Mouse (Mus musculus): ENCODE measurements around the gene Prrc2a. TPM values are rescaled to one million over a fixed set of nuclear protein-coding genes. Genes with fewer than 3 reads are reported as not detected.

Gene Prrc2a
- polyA plus RNA-seq, 1 experiment, result 1,478 TPM

DNA sequence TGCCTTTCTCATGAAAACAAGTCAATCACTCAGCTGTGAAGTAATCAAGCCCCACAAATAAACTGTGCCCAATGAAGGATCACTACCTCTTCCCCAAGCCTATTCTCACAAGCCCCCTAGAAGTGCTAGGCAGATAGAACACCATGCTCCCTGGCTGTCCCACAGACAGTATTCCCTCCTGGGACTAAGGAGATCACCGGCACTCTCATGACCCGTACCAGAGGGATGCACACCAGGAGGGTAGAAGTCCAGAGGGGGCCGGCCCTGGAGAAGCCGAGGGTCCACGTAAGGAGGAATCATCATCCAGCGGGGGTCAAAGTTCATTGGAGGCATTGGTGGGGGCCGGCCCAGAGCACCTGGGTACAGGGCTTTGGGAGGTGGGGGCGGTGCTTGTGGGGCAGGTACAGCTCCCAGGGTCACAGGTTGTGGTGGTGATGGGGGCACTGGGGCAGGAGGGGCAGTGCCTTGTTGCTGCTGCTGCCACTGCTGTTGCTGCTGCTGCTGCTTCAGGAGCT, 7.0 kb downstream of the Prrc2a start:
- no peak for TF ChIP-seq GATA1 (IDR thresholded peaks at IDR 0.05; ENCODE audit: low read length)

DNA sequence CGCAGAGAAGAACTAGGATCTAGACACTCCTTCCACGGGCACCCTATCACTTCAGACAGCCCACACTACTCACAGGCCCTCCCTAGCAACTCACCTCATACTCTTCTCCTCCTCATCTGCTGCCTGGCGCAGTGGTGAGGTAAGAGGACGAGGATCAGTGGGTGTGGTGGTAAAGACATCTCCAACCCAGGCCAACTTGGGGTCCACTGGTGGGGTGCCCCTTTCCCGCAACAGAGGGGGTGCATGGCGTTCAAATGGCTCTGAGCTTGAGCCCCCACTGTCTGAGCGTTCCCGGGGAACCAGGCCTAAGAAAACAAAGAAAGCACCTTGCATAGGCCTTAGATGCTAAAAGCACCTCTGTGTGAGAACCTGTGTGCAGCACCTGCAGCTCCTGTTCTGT, 7.4 kb downstream of the Prrc2a start:
- TF ChIP-seq GATA1 (IDR thresholded peaks at IDR 0.05; ENCODE audit: low read length), result no peak

DNA sequence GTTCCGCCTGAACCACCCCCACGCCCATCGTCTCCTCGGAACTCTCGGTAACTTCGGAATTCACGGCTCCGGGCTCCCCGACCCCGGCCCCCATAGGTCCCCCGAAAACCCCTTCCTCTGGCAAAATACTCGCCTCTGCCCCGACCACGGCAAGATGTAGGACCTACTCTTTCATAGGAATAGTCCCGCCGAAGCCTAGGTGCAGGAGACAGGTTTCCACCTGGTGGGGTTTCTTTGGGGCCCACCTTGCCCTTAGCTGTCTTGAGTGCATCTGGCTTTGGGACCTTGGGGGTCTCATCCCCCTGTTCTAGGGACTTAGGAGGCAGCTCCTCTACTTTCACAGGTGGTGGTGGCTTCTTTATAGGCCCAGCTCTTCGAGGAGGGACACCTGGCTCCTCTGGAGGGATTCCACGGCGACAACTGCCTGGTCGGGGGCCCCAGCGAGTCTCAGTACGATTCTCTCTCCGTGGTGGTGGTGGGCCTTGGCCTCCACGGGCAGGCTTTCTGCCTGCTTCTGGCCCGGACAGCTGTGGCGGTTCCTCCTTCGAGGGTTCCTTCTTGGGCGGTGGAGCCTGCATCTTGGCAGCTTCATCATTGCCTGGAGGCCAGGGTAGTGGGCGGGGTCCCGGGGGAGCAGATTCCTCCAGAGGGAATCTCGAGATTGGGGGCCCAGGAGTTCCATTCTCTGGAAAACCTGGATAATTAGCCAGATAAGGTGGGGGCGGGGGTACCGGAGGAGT, 8.1 kb downstream of the Prrc2a start:
- TF ChIP-seq GATA1 (IDR thresholded peaks at IDR 0.05; ENCODE audit: low read length), result no peak

DNA sequence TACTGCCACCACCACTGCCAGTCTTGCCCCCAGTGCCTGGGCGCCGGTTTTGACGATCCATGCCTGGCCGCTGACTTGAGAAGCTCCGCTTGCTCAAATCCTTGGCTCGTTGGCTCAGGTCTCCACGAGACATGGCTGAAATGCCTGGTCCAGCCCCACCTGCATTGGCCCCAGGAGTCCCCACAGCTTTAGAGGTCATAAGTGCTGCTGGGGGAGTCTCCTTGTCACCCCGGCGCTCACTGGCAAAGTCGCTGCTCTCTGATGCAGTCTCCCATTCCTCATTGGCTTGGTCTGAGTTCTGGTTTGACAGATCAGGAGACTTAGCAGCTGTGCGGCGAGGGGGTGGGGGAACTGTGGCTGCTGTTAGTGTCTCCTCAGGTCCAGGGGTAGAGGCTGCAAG, 9.2 kb downstream of the Prrc2a start:
- TF ChIP-seq GATA1 (IDR thresholded peaks at IDR 0.05; ENCODE audit: low read length), result no peak

GRCm38 (mm10) chr17:35154616-35155015, 10.1 kb downstream of the Prrc2a start:
- no peak for TF ChIP-seq GATA1 (IDR thresholded peaks at IDR 0.05; ENCODE audit: low read length)

GRCm38 (mm10) chr17:35153931-35154330, 10.8 kb downstream of the Prrc2a start:
- TF ChIP-seq GATA1 (IDR thresholded peaks at IDR 0.05; ENCODE audit: low read length), result no peak

GRCm38 (mm10) chr17:35153077-35153476, 11.6 kb downstream of the Prrc2a start:
- no peak for TF ChIP-seq GATA1 (IDR thresholded peaks at IDR 0.05; ENCODE audit: low read length)

GRCm38 (mm10) chr17:35152121-35152520, 12.6 kb downstream of the Prrc2a start:
- TF ChIP-seq GATA1 (IDR thresholded peaks at IDR 0.05; ENCODE audit: low read length), result no peak

DNA sequence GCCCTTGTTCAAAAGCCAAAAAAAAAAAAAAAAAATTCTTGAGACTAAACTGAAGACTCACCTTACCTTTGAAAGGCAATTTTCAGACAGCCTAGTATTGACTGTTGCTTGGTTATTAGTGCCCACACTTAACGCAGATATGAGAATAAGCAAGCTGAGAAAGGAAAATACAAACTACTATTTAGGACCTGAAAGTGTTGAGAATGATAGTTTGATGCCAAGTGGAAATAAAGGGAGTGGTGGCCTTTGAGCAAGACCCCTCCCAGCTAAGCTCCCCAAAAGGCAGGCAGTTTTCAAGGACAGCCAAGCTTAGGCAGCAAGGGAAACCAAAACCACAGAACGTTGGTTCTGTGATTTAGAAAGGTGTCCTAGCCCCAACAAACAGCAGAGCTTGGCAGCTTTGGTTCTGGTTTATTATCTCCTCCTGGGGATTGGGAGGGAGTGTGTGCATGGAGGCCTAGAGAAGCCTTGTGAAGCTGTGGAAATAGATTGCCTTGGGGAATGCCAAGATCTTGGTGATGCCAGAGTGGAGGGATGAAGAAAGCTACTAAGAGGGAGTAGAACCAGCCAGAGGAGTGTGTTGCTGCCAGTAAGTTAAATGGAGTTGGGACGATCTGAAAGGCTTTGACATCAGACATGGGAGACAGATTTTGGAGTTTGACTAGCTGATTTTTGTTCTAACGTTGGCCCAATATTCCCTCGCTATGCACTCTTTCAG, 16.6 kb downstream of the Prrc2a start:
- TF ChIP-seq GATA1 (IDR thresholded peaks at IDR 0.05; ENCODE audit: low read length), result no peak

DNA sequence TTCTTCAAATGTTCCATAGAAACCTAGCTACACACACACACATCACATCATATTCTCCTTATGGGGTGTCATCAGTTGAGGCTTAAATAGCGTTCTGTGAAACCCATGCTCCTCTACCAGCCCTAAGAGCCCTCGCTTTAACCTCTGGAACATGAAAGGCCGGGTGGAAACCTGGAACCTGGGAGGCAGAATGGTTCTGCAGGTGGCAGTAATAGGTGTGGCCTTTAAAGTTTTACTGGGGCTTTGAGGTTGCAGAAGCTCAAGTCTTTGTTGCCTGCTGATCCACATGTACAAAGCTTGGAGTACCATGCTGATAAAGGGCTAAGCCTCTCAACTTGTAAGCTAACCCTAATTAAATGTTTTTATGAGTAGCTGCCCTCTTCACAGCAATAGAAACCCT, 17.3 kb downstream of the Prrc2a start:
- TF ChIP-seq GATA1 (IDR thresholded peaks at IDR 0.05; ENCODE audit: low read length), result no peak

DNA sequence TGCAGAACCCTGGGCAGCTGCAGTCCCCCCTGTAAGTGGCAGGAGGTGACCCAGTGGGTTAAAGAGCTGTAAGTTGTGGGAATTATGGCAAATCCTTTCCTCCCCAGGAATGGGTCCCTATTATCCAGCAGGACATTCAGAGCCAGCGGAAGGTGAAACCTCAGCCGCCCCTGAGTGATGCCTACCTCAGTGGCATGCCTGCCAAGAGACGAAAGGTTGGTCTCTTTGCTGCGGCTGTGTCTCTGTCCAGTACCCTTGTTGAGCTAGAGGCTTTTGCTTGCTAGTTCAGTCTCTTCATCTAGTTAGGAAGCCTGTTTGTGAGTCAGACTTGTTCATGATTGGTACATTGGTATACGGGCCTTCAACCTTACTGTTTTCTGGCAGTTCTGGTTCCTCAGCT, 18.6 kb downstream of the Prrc2a start:
- no peak for TF ChIP-seq GATA1 (IDR thresholded peaks at IDR 0.05; ENCODE audit: low read length)

DNA sequence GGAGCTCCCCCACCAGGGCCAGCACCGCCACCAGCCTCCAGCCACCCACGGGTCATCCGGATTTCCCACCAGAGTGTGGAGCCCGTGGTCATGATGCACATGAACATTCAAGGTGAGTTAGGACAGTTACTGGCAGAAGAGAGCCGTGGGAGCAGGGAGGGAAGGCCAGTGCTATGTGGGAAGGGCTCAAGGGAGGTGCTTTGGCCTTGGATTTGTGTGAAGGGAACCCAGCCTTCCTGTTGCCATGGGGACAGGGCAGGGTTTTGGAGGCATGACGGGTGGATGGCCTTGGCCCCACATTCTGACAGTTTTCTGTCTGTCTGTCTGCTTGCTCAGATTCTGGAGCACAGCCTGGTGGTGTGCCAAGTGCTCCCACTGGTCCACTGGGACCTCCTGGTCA, 22.7 kb downstream of the Prrc2a start:
- TF ChIP-seq GATA1 (IDR thresholded peaks at IDR 0.05; ENCODE audit: low read length), result no peak

GRCm38 (mm10) chr17:35140490-35140996, 24.2 kb downstream of the Prrc2a start:
- no peak for TF ChIP-seq GATA1 (IDR thresholded peaks at IDR 0.05; ENCODE audit: low read length)

- no peak for TF ChIP-seq GATA1 (IDR thresholded peaks at IDR 0.05; ENCODE audit: low read length)
Measured at GRCm38 (mm10) chr17:35139269-35139668, 25.4 kb downstream of the Prrc2a start.

DNA sequence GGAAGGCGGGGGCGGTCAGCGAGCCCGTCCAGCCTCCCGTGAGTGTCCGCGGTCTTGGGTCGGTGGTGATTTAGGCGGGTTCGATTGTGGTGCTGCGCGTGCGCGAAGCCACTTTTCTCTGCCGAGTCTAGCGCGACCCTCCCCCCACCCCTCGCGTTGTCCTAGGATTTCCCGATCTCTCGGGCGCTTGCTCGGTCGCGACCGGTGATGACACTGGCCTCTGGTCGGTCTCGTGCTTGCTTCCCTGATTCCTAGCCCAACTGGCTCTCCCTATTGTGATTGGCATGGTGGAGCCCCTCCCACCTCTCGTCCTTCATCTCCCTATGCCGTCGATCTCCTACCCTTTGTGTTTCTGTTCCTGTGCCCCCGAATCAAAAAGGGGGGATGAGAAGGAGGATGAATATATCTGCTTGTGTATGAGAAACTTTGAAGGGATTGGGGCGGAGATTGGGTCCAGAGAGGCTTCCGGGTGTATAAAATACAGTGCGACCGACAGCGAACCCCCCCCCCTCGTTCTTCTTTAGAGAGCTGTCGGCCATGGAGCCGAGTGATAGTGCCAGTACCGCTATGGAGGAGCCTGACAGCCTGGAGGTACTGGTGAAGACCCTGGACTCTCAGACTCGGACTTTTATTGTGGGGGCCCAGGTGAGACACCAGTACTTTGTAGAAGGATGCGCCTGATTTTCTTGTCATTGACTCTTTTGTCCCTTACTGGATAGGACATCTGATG, 28.9 kb downstream of the Prrc2a start:
- no peak for TF ChIP-seq GATA1 (IDR thresholded peaks at IDR 0.05; ENCODE audit: low read length)
